Mouse (Mus musculus) liver, embryonic 15.5 days (tissue): ENCODE data around the gene Map1a. TPM values are rescaled to one million over a fixed set of nuclear protein-coding genes. Genes with fewer than 3 reads are reported as not detected.

Source experiments
- ATAC-seq: fragments of 200-750 bp; cut with Nextera tagmentation; 2 replicates; pipeline ENCODE4 v1.8.0; 2017; ENCODE audit warnings: moderate number of reproducible peaks, mild to moderate bottlenecking, moderate library complexity; ENCODE audit not compliant: insufficient read depth
- H3K27ac ChIP-seq: fragments of 300-500 bp; sonication (generic); replicated peaks from 2 replicates; pipeline ENCODE4 v1.5.1; 2015; ENCODE audit warnings: mild to moderate bottlenecking, inconsistent platforms
- H3K27me3 ChIP-seq: fragments of 300-500 bp; sonication (generic); 2 replicates; pipeline ENCODE4 v1.6.1; 2015; ENCODE audit warnings: mild to moderate bottlenecking, inconsistent platforms
- H3K36me3 ChIP-seq: fragments of 300-500 bp; sonication (generic); replicated peaks from 2 replicates; pipeline ENCODE4 v1.6.1; 2015; ENCODE audit warnings: moderate library complexity, mild to moderate bottlenecking, inconsistent platforms
- H3K4me1 ChIP-seq: fragments of 300-500 bp; sonication (generic); replicated peaks from 2 replicates; pipeline ENCODE4 v1.6.1; 2015; ENCODE audit warnings: inconsistent platforms
- H3K4me2 ChIP-seq: fragments of 300-500 bp; sonication (generic); 2 replicates; pipeline ENCODE4 v1.6.1; 2015; ENCODE audit warnings: moderate library complexity, mild to moderate bottlenecking, inconsistent platforms
- H3K4me3 ChIP-seq: fragments of 300-500 bp; sonication (generic); replicated peaks from 2 replicates; pipeline ENCODE4 v1.5.1; 2015; ENCODE audit warnings: mild to moderate bottlenecking, inconsistent platforms
- H3K9ac ChIP-seq: fragments of 300-500 bp; sonication (generic); 2 replicates; pipeline ENCODE4 v1.6.1; 2015; ENCODE audit warnings: moderate library complexity, mild to moderate bottlenecking, inconsistent platforms
- H3K9me3 ChIP-seq: fragments of 300-500 bp; sonication (generic); replicated peaks from 2 replicates; pipeline ENCODE4 v1.6.1; 2016; ENCODE audit warnings: inconsistent platforms
- WGBS: fragments of 180-500 bp; shearing (Covaris S2); methylation state at CpG from one replicate; pipeline ENCODE4 v1.1.7; 2015; ENCODE audit warnings: mixed read lengths; ENCODE audit not compliant: insufficient replicate concordance; 5-methylcytosine and 5-hydroxymethylcytosine counted together
- polyA plus RNA-seq: library from polyadenylated mRNA; unstranded; fragments of >200 nt; fragmentation: Nextera tagmentation; extraction: Ambion mirVana; gene quantifications from 2 replicates; pipeline ENCODE4 v1.2.1, GENCODE M21; 2015

Map1a gene
- polyA plus RNA-seq, 1 experiment from 2014 or later = 0.09 TPM

DNA sequence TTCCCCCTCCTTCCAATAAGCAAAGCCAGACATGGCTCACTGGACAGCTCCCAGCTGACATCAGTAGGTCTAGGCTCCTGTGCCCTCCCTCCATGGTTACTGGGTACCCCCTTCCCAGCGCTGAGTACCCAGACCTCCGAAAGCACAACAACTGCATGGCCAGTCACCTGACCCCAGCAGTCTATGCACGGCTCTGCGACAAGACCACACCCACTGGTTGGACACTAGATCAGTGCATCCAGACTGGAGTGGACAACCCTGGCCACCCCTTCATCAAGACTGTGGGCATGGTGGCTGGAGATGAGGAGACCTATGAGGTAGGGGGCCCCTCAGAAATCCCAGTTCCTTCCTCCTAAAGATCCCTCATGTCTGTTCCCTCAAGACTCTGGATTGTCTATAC is 70.1 kb downstream of the Map1a start:
- Histone ChIP-seq H3K9ac (no peak overlapping the region), H3K9me3 (no peaks in the 10 kb centered on the region), H3K4me3 (no peak overlapping the region), H3K27me3 (peaks cover 64% of the 10 kb centered on the region), H3K4me1 (peaks cover 15% of the 10 kb centered on the region), H3K36me3 (no peaks in the 10 kb centered on the region), H3K4me2 (no peak overlapping the region), H3K27ac (no peak overlapping the region)
- WGBS = 54% methylated on average over 4 of the region's 4 CpGs
- no peak for ATAC-seq

Other genes with a start within 250 kb of the Map1a start
- not detected in 2 replicates for gene Tgm5, start 203.8 kb upstream of the Map1a start, polyA plus RNA-seq
- not detected in 2 replicates for gene Tgm7, start 179.8 kb upstream of the Map1a start, polyA plus RNA-seq
- 8.1 and 8.9 TPM in 2 replicates for gene Adal, start 149.2 kb upstream of the Map1a start, polyA plus RNA-seq
- gene Lcmt2, start 148.9 kb upstream of the Map1a start, polyA plus RNA-seq = 8.8 and 10.5 TPM in 2 replicates
- gene Tubgcp4, start 118.9 kb upstream of the Map1a start, polyA plus RNA-seq = 17.8 and 21.8 TPM in 2 replicates
- gene Zscan29, start 118.5 kb upstream of the Map1a start, polyA plus RNA-seq = 3.8 and 4.3 TPM in 2 replicates
- 20.5 and 20.9 TPM in 2 replicates for gene Trp53bp1, start 18.2 kb upstream of the Map1a start, polyA plus RNA-seq
- gene Ppip5k1, start 65.8 kb downstream of the Map1a start, polyA plus RNA-seq = 5.9 and 6.2 TPM in 2 replicates
- gene Ckmt1, start 68.1 kb downstream of the Map1a start, polyA plus RNA-seq = 0.46 and 0.68 TPM in 2 replicates
- not detected in 2 replicates for gene Strc, start 97.6 kb downstream of the Map1a start, polyA plus RNA-seq
- gene Pdia3, start 124.2 kb downstream of the Map1a start, polyA plus RNA-seq = 271 and 287 TPM in 2 replicates
- gene Catsper2, start 124.2 kb downstream of the Map1a start, polyA plus RNA-seq = 0.61 and 0.97 TPM in 2 replicates
- 2.9 and 3.0 TPM in 2 replicates for gene Ell3, start 154.7 kb downstream of the Map1a start, polyA plus RNA-seq
- gene Serf2, start 159.6 kb downstream of the Map1a start, polyA plus RNA-seq = 167 and 207 TPM in 2 replicates
- 76.0 and 87.0 TPM in 2 replicates for gene Hypk, start 163.7 kb downstream of the Map1a start, polyA plus RNA-seq
- gene Serinc4, start 167.2 kb downstream of the Map1a start, polyA plus RNA-seq = not detected in 2 replicates
- 20.4 and 20.6 TPM in 2 replicates for gene Mfap1b, start 184.5 kb downstream of the Map1a start, polyA plus RNA-seq
- gene Mfap1a, start 217.1 kb downstream of the Map1a start, polyA plus RNA-seq = 11.4 TPM in 2 replicates
- 6.6 and 8.0 TPM in 2 replicates for gene Wdr76, start 217.1 kb downstream of the Map1a start, polyA plus RNA-seq